Mouse (Mus musculus) urinary bladder, postnatal 4 days (tissue): ENCODE results near the gene Pygm.

ENCODE experiments used
- DNase-seq, 2 experiments: peaks; one replicate each; pipeline ENCODE4 v3.0.0; 2021 to 2022; ENCODE audit warnings: low spot score in 2 of 2

Gene Pygm

GRCm38 (mm10) chr19:6385419-6385818, 1.2 kb downstream of the Pygm start:
- no peak for DNase-seq

- no peak for DNase-seq
Observed at GRCm38 (mm10) chr19:6385821-6386220, 1.6 kb downstream of the Pygm start.

DNA sequence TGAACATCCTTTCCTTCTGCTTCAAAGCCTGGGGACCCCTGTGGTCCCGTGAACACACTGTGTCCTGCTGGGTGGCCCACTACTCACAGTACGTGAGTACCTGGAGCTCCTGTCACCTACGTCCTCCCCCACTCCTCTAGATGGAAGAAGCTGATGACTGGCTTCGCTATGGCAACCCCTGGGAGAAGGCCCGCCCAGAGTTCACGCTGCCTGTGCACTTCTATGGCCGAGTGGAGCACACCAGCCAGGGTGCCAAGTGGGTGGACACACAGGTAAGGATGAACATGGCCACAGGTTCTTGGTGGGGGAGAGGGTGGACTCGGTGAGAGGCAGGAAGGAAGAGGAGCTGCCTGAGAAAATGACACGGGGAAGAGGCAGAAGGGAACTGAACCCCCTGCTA, 2.0 kb downstream of the Pygm start:
- DNase-seq: no peak

DNA sequence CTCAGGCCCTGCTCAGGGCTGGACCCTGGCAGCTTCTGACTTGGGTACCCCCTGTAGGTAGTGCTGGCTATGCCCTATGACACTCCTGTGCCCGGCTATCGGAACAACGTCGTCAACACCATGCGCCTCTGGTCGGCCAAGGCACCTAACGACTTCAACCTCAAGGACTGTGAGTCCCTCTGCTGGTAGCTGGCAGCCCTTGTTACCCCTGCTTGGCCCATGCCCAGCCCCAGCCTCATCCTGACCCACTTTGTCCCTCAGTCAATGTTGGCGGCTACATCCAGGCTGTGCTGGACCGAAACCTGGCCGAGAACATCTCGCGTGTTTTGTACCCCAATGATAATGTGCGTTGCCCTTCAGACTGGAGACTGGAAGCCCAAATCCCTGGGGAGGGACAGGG, 3.8 kb downstream of the Pygm start:
- no peak for DNase-seq

- DNase-seq: no peak
Observed at GRCm38 (mm10) chr19:6389803-6390202, 5.6 kb downstream of the Pygm start.

GRCm38 (mm10) chr19:6390251-6390650, 6.1 kb downstream of the Pygm start:
- DNase-seq: no peak

GRCm38 (mm10) chr19:6392743-6393393, 8.7 kb downstream of the Pygm start:
- DNase-seq: no peak

- DNase-seq: no peak
Observed at GRCm38 (mm10) chr19:6393637-6394036, 9.4 kb downstream of the Pygm start.

DNA sequence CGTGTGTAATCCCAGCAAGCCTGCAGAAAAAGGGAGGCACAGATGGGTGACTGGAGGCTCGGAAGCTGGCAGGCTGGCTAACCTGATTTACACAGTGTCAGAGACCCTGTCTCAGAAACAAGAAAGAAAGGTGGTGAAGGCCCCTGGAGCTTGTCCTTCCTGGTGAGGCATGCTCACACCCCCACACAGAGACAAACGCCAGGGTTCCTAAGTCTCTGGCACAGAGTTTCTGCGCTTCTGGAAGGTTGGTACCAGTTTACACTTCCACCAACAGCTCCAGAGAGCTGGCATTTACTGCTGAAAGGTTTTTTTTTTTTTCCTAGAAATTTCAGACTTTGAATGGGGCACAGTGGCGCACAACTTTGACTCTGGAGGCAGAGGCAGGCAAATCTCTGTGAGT, 12.0 kb downstream of the Pygm start:
- no peak for DNase-seq

- DNase-seq: no peak
Observed at GRCm38 (mm10) chr19:6397582-6398249, 13.5 kb downstream of the Pygm start.

DNA sequence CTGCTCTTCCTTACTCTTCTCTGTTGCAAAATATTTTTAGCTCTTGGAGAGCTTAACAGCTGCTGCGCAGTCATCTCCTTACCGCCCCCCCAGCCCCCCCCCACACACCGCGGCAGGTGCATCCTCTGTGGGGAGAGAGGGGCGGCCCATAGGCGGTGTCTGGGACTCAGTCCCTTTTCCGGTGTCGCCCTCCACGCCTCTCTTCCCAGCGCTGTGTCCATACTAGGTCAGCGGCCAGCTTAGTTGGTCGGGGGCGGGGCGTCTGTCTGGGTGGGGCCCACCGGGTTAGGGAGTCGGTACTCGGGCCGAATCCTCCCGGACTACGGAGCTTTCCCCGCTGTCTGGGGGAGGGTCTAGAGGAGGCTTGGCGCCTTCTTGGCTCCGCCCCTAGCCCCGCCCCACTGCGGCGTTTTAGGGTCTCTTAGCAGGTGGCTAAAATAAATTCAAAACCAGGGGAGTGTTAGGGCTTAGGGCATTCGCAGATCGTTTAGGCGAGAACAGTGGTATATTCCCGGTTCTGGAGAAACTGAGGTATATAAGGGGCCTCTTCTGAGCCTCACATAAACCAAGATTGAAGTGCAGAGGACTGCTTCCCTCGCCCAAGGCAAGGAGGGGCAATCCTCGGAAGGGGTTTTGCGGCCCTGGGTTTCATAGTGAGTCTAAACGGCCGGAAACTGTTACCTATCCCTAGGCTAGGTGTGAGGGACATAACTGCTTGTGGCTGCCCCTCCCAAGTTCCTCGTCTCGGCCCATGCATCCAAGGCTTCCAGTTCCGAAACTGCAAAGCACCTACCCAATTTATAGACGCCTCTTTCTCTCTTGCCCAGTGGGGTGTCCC, 14.5 kb downstream of the Pygm start:
- peak; percentile 70 to 76 for DNase-seq

DNA sequence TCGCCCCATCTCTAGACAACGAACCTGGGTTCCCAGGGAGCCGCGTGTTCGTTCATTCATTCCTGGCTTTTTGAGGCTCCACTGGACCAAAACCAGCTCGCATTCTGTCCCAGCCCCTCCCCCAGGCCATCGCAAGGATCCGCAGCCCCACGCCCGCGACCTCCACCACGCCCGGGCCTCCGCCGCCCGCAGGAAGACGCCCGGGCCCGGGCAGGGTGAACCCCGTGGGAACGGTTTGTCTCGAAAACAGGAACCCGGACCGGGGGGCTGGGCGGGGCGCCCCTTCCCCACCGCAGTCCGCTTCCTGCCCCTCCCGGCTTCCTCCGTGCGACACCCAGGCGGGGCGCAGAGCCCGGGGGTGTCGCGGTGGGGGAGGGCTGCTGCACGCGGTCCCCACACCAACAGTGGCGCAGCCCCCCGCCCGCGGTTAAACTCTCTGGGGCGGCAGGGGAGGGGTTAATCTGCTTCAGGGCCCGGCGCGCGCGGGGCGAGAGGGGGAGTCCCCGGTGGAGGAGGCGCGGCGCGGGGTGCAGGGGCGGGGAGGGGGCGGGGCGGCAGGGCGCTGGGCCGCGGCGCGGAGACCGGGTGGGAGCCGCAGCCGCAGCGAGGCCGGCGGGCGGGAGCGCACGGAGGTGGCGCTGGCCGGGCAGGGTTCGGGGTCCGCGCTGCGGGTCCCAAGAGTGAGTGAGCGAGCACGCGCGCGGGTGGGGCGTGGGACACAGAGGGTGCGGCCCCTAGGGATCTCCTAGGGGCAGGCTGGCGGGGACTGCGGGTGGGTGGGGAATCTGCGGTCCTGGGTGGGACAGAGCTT, 15.3 kb downstream of the Pygm start, which contains the start of gene Rasgrp2:
TSS of gene Rasgrp2 (plus strand) at position 56 of the 811 bp plus-strand sequence.
- peak in 1 of 2 experiments; percentile 53 for DNase-seq

DNA sequence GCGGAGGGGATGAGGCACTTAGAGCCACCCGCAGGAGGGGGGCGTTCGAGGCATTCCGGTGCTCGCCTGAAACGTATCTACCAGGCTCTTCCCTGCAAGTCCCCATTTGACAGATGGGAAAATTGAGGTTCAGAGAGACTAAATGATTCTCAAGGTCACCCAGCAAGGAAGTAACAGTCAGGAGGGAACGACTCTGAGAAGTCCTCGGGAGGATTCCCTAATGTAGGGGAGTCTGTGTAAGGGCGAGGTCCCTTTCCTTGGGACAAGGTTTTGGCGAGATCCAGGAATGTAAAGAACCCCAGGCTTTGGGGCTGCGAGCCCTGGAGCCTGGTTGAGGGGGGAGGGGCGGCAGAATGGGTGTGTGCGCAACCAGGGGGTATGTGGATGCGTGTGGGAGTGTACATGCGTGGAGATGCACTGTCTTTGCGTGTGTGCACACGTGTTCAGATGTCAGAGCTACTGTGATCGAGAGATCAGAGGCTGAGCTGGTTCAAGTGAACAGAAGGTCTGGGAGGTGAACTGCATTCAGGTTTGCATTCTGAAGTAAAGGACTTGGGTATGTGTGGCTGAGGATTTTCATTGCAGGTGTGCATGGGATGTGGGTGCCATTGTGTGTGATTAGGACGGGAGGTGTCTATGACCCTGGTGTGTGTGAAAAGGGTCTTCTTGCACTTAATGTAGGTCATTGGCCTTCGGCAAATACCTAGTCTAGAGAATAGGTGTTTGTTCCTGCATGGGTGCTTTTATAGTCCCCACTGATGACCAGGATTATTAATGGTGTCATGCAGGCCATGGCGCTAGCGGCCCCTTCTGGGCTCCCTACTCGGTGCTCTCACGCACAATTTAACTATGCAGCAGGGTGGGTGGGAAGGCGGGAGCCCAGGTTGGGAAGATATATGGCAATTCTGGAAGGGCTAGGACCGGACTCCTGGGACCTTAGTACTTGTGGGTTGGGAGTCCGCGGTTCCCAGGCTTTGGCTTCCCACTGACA, 16.2 kb downstream of the Pygm start:
- no peak for DNase-seq

GRCm38 (mm10) chr19:6401131-6401815, 17.1 kb downstream of the Pygm start:
- peak; percentile 80 to 84 for DNase-seq

GRCm38 (mm10) chr19:6401951-6402350, 17.8 kb downstream of the Pygm start:
- DNase-seq: no peak

DNA sequence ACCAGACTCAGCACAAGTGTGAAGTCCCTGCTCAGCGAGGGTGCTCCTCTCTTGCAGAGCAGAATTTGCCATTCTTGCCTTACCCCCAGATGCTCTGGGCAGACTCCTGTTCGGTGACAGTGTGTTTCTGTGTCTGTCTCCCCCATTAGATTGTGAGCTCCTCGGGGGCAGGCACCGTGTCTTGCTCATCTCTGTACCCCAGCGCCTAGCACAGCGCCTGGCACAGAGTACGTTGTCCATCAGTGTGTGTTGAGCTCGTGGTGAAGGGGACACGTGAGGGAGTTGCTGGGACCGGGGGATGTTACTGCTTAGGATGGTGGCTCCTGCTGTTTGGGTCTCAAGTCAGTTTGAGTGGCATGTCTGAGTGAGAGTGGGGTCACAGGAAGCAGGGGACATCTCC, 19.7 kb downstream of the Pygm start:
- no peak for DNase-seq

DNA sequence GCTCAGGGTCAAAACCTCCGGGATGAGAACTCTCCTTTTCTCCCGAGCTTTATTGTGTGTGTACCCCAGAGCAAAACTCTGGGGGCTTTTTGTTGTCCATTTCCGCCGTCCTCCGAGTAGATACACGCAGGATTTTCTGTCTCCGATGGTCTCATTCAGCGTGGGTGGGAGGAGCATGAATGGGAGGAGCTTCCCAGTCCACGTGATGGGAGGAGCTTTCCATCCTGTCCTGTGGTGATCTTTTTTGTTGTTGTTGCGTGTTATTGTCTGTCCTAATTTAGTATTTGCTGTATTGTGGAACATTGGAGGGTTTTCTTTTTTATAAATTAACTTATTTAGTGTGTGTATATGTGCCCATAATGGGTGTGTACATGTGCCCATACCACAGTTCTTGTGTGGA, 21.2 kb downstream of the Pygm start:
- DNase-seq: no peak

GRCm38 (mm10) chr19:6407109-6407508, 22.9 kb downstream of the Pygm start:
- no peak for DNase-seq

DNA sequence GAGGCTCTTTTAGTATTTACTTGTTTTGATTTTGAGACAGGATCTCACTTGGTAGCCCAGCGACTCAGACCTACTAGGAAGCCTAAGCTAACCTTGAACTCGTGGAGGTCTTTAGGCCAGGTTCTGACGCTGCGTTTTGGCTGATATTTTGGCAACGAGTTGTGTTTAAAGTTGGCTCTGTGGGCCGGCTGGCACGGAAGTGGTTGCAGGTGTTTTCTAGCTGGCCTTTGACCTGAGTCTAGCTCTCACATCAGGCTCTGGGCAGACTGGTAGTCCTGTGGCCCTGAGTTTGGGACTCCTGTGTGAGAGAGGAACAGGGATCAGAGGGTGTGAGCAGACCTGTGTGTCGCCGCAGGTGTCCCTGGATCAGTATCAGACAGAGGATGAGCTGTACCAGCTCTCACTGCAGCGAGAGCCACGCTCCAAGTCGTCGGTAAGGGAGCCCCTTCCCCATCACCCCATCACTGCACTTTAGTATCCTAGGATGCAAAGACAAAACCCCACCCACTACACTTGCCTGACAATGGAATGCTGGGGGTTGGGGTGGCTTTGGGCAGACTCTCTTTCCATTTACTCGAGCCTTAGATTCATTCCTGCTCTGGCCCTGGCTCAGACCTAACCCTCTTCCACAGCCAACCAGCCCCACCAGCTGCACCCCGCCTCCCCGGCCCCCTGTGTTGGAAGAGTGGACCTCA, 23.8 kb downstream of the Pygm start:
- DNase-seq: no peak
